Mouse (Mus musculus): ENCODE data around the gene Adamts3. TPM values are rescaled to one million over a fixed set of nuclear protein-coding genes. Genes with fewer than 3 reads are reported as not detected.

Adamts3 gene
- total and polyA plus RNA-seq, 2 experiments from 2014 or later = 2.9 to 10.9 TPM

- no peak overlapping the region for H3K27ac ChIP-seq (ENCODE audit: low read depth, low read length)
- no peak for TF ChIP-seq CTCF (IDR thresholded peaks at IDR 0.05)
- peak; percentile 62 for DNase-seq (ENCODE audit: low spot score)
Measured at GRCm38 (mm10) chr5:89844354-89844753, 38.8 kb downstream of the Adamts3 start.

GRCm38 (mm10) chr5:89843478-89843877 lies 39.7 kb downstream of the Adamts3 start:
- WGBS = 91% methylated on average over 7 of the region's 7 CpGs
- no peak for ATAC-seq (ENCODE audit: low FRiP score)

More at GRCm38 (mm10) chr5:89844354-89844753, 38.8 kb downstream of the Adamts3 start:
- 0 out of 2 replicates have a peak, but pooled peaks have one; percentile 15 for ATAC-seq (ENCODE audit: low FRiP score)
- 37% methylated on average over 5 of the region's 5 CpGs for WGBS
- no peak overlapping the region for H3K4me2 ChIP-seq (ENCODE audit: low read depth, low read length, poor library complexity, severe bottlenecking)
- no peaks in the 10 kb centered on the region for H3K9me3 ChIP-seq (ENCODE audit: low read length)
- H3K4me3 ChIP-seq (ENCODE audit: low read depth, low read length) = no peak overlapping the region
- H3K36me3 ChIP-seq (ENCODE audit: insufficient read depth, low read length) = no peaks in the 10 kb centered on the region
- no peaks in the 10 kb centered on the region for H3K4me1 ChIP-seq (ENCODE audit: insufficient read depth, low read length)
- no peaks in the 10 kb centered on the region for H3K27me3 ChIP-seq (ENCODE audit: insufficient read depth, low read length)
- no peak overlapping the region for H3K9ac ChIP-seq (replicated peaks; ENCODE audit: low read length, poor library complexity, severe bottlenecking)

GRCm38 (mm10) chr5:89839627-89840026 lies 43.5 kb downstream of the Adamts3 start:
- 76% methylated on average over 4 of the region's 4 CpGs for WGBS
- Histone ChIP-seq H3K27ac (ENCODE audit: low read depth, low read length) (no peak overlapping the region), H3K36me3 (ENCODE audit: insufficient read depth, low read length) (no peaks in the 10 kb centered on the region), H3K4me1 (ENCODE audit: insufficient read depth, low read length) (no peaks in the 10 kb centered on the region), H3K27me3 (ENCODE audit: insufficient read depth, low read length) (no peaks in the 10 kb centered on the region), H3K4me3 (ENCODE audit: low read depth, low read length) (no peak overlapping the region), H3K9ac (replicated peaks; ENCODE audit: low read length, poor library complexity, severe bottlenecking) (no peak overlapping the region), H3K4me2 (ENCODE audit: low read depth, low read length, poor library complexity, severe bottlenecking) (no peak overlapping the region), H3K9me3 (ENCODE audit: low read length) (no peaks in the 10 kb centered on the region)
- DNase-seq (ENCODE audit: low spot score) = no peak
- TF ChIP-seq CTCF (IDR thresholded peaks at IDR 0.05) = peak; percentile 42; the same call in 1 of the 2 replicates
- no peak for ATAC-seq (ENCODE audit: low FRiP score)

More at GRCm38 (mm10) chr5:89843478-89843877, 39.7 kb downstream of the Adamts3 start:
- no peaks in the 10 kb centered on the region for H3K36me3 ChIP-seq (ENCODE audit: insufficient read depth, low read length)
- H3K9ac ChIP-seq (replicated peaks; ENCODE audit: low read length, poor library complexity, severe bottlenecking) = no peak overlapping the region
- DNase-seq (ENCODE audit: low spot score) = no peak
- no peaks in the 10 kb centered on the region for H3K9me3 ChIP-seq (ENCODE audit: low read length)
- H3K27me3 ChIP-seq (ENCODE audit: insufficient read depth, low read length) = no peaks in the 10 kb centered on the region
- no peak overlapping the region for H3K4me3 ChIP-seq (ENCODE audit: low read depth, low read length)
- TF ChIP-seq CTCF (IDR thresholded peaks at IDR 0.05) = no peak
- H3K4me2 ChIP-seq (ENCODE audit: low read depth, low read length, poor library complexity, severe bottlenecking) = no peak overlapping the region
- H3K27ac ChIP-seq (ENCODE audit: low read depth, low read length) = no peak overlapping the region
- no peaks in the 10 kb centered on the region for H3K4me1 ChIP-seq (ENCODE audit: insufficient read depth, low read length)

GRCm38 (mm10) chr5:89821175-89821574 lies 62.0 kb downstream of the Adamts3 start:
- no peaks in the 10 kb centered on the region for H3K27me3 ChIP-seq (ENCODE audit: insufficient read depth, low read length)
- no peak overlapping the region for H3K4me2 ChIP-seq (ENCODE audit: low read depth, low read length, poor library complexity, severe bottlenecking)
- H3K9me3 ChIP-seq (ENCODE audit: low read length) = no peaks in the 10 kb centered on the region
- WGBS = 100% methylated on average over 1 of the region's 1 CpGs
- no peak for TF ChIP-seq CTCF (IDR thresholded peaks at IDR 0.05)
- H3K4me3 ChIP-seq (ENCODE audit: low read depth, low read length) = no peak overlapping the region
- no peak overlapping the region for H3K27ac ChIP-seq (ENCODE audit: low read depth, low read length)
- H3K4me1 ChIP-seq (ENCODE audit: insufficient read depth, low read length) = no peaks in the 10 kb centered on the region
- H3K36me3 ChIP-seq (ENCODE audit: insufficient read depth, low read length) = no peaks in the 10 kb centered on the region
- no peak overlapping the region for H3K9ac ChIP-seq (replicated peaks; ENCODE audit: low read length, poor library complexity, severe bottlenecking)
- no peak for ATAC-seq (ENCODE audit: low FRiP score)
- no peak for DNase-seq (ENCODE audit: low spot score)

GRCm38 (mm10) chr5:89819531-89819930 lies 63.6 kb downstream of the Adamts3 start:
- TF ChIP-seq CTCF (IDR thresholded peaks at IDR 0.05) = peak; percentile 60
- H3K4me2 ChIP-seq (ENCODE audit: low read depth, low read length, poor library complexity, severe bottlenecking) = no peak overlapping the region
- ATAC-seq (ENCODE audit: low FRiP score) (no peak), DNase-seq (ENCODE audit: low spot score) (peak; percentile 27)
- no peak overlapping the region for H3K4me3 ChIP-seq (ENCODE audit: low read depth, low read length)
- 24% methylated on average over 3 of the region's 3 CpGs for WGBS
- H3K9me3 ChIP-seq (ENCODE audit: low read length) = no peaks in the 10 kb centered on the region
- H3K27me3 ChIP-seq (ENCODE audit: insufficient read depth, low read length) = no peaks in the 10 kb centered on the region
- no peaks in the 10 kb centered on the region for H3K36me3 ChIP-seq (ENCODE audit: insufficient read depth, low read length)
- no peak overlapping the region for H3K9ac ChIP-seq (replicated peaks; ENCODE audit: low read length, poor library complexity, severe bottlenecking)
- H3K4me1 ChIP-seq (ENCODE audit: insufficient read depth, low read length) = no peaks in the 10 kb centered on the region
- no peak overlapping the region for H3K27ac ChIP-seq (ENCODE audit: low read depth, low read length)

- Histone ChIP-seq H3K27me3 (ENCODE audit: insufficient read depth, low read length) (no peaks in the 10 kb centered on the region), H3K4me3 (ENCODE audit: low read depth, low read length) (no peak overlapping the region), H3K9me3 (ENCODE audit: low read length) (no peaks in the 10 kb centered on the region), H3K4me1 (ENCODE audit: insufficient read depth, low read length) (no peaks in the 10 kb centered on the region), H3K9ac (replicated peaks; ENCODE audit: low read length, poor library complexity, severe bottlenecking) (no peak overlapping the region), H3K27ac (ENCODE audit: low read depth, low read length) (no peak overlapping the region), H3K36me3 (ENCODE audit: insufficient read depth, low read length) (no peaks in the 10 kb centered on the region), H3K4me2 (ENCODE audit: low read depth, low read length, poor library complexity, severe bottlenecking) (no peak overlapping the region)
- DNase-seq (ENCODE audit: low spot score) = no peak
- TF ChIP-seq CTCF (IDR thresholded peaks at IDR 0.05) = no peak
- WGBS = 83% methylated on average over 6 of the region's 6 CpGs
- no peak for ATAC-seq (ENCODE audit: low FRiP score)
Measured at GRCm38 (mm10) chr5:89816610-89817009, 66.5 kb downstream of the Adamts3 start.

All from midbrain, postnatal 0 days (tissue).